Mouse (Mus musculus): ENCODE results near the gene Atf6.

Atf6 gene

GRCm38 (mm10) chr1:170850637-170851624 is 16.6 kb downstream of the Atf6 start:
- in situ Hi-C loops (cut with MboI, MseI) = loop anchor here (25.0 kb wide), 1 partner anchor 1361 kb away; the partner anchor contains the start of genes Casq1 and Pea15a

- in situ Hi-C loops (cut with MboI, MseI) = loop anchor here (25.0 kb wide), 1 partner anchor 1362 kb away; the partner anchor contains the start of genes Casq1 and Pea15a
Measured at GRCm38 (mm10) chr1:170850007-170850406, 17.6 kb downstream of the Atf6 start.

GRCm38 (mm10) chr1:170845448-170846307 is 21.9 kb downstream of the Atf6 start:
- in situ Hi-C loops (cut with MboI, MseI) = no loop called here

GRCm38 (mm10) chr1:170844380-170844779 is 23.2 kb downstream of the Atf6 start:
- in situ Hi-C loops (cut with MboI, MseI) = no loop called here

- in situ Hi-C loops (cut with MboI, MseI) = no loop called here
Measured at GRCm38 (mm10) chr1:170839685-170840084, 27.9 kb downstream of the Atf6 start.

- in situ Hi-C loops (cut with MboI, MseI) = no loop called here
Measured at GRCm38 (mm10) chr1:170834756-170835155, 32.8 kb downstream of the Atf6 start.

- in situ Hi-C loops (cut with MboI, MseI) = no loop called here
Measured at GRCm38 (mm10) chr1:170829781-170830180, 37.8 kb downstream of the Atf6 start.

- in situ Hi-C loops (cut with MboI, MseI) = no loop called here
Measured at GRCm38 (mm10) chr1:170829344-170829743, 38.2 kb downstream of the Atf6 start.

GRCm38 (mm10) chr1:170820103-170820814 is 47.3 kb downstream of the Atf6 start:
- in situ Hi-C loops (cut with MboI, MseI) = no loop called here

- in situ Hi-C loops (cut with MboI, MseI) = no loop called here
Measured at GRCm38 (mm10) chr1:170815287-170816004, 52.1 kb downstream of the Atf6 start.

- in situ Hi-C loops (cut with MboI, MseI) = no loop called here
Measured at GRCm38 (mm10) chr1:170812822-170813221, 54.7 kb downstream of the Atf6 start.

GRCm38 (mm10) chr1:170807600-170808270 is 59.8 kb downstream of the Atf6 start:
- in situ Hi-C loops (cut with MboI, MseI) = no loop called here

- in situ Hi-C loops (cut with MboI, MseI) = no loop called here
Measured at GRCm38 (mm10) chr1:170804721-170805120, 62.9 kb downstream of the Atf6 start.

- in situ Hi-C loops (cut with MboI, MseI) = no loop called here
Measured at GRCm38 (mm10) chr1:170802669-170803068, 64.9 kb downstream of the Atf6 start.

- in situ Hi-C loops (cut with MboI, MseI) = no loop called here
Measured at GRCm38 (mm10) chr1:170800694-170801093, 66.9 kb downstream of the Atf6 start.

GRCm38 (mm10) chr1:170795741-170796347 is 71.7 kb downstream of the Atf6 start:
- in situ Hi-C loops (cut with MboI, MseI) = no loop called here

GRCm38 (mm10) chr1:170791542-170791941 is 76.0 kb downstream of the Atf6 start:
- in situ Hi-C loops (cut with MboI, MseI) = no loop called here

- in situ Hi-C loops (cut with MboI, MseI) = no loop called here
Measured at GRCm38 (mm10) chr1:170791001-170791400, 76.6 kb downstream of the Atf6 start.

- in situ Hi-C loops (cut with MboI, MseI) = no loop called here
Measured at GRCm38 (mm10) chr1:170787643-170788042, 79.9 kb downstream of the Atf6 start.
